Mouse (Mus musculus): ENCODE data around the gene Shld1. TPM values are rescaled to one million over a fixed set of nuclear protein-coding genes. Genes with fewer than 3 reads are reported as not detected.

The Shld1 gene
- total RNA-seq, 4 experiments from 2014 or later = 8.9 to 12.7 (median 10.9) TPM

DNA sequence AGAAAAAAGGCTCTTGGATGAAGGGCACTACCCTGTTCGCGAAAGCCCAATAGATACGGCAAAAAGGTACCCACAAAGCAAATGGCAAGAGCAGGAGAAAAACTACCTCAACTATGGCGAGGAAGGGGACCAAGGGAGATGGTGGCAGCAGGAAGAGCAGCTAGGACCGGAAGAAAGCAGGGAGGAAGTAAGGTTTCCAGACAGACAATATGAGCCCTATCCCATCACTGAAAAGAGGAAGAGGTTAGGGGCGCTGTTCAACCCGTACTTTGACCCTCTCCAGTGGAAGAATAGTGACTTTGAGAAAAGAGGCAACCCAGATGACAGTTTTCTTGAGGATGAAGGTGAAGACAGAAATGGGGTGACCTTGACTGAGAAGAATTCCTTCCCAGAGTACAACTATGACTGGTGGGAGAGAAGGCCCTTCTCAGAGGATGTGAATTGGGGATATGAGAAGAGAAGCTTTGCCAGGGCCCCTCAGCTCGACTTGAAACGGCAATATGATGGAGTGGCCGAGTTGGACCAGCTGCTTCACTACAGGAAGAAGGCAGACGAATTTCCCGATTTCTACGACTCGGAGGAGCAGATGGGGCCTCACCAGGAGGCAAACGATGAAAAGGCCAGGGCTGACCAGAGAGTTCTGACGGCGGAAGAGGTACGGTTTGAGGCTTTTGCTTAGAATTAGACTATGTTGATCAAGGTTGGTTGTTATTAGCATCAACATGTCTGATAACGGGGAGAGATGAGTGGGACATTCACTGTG, 106.9 kb downstream of the Shld1 start:
- no peak for DNase-seq (ENCODE audit: low spot score in 2 of 2)

DNA sequence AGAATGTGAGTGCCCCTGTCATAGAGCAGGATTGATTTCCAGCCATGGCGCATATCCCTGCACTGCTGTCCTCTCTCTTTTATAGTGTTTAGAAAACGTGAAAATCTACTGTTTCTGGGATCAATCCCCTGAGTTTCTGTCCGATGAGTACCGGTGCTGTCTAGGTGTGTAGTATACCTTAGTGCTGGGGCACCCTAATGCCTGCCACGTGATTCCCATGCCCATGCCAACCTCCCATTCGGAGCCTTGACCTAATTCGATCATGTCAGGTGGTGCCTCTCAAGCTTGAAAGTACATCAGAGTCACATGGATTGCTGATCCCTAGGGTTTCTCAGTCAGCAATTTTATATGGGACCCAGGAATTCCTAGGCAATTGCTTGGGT, 107.5 kb downstream of the Shld1 start:
- DNase-seq (ENCODE audit: low spot score in 2 of 2) = no peak

Other genes starting within 250 kb of the Shld1 start
- 10 to 100 TPM; 80.3 to 98.3 (median 82.8) TPM for gene Gpcpd1, start 99.2 kb upstream of the Shld1 start, total RNA-seq (2022)
- gene Chgb, start 94.3 kb downstream of the Shld1 start, total RNA-seq (2022) = 100 to 1,000 TPM; 213 to 265 (median 237) TPM
- 10 to 100 TPM; 22.2 to 29.8 (median 26.0) TPM for gene Trmt6, start 129.1 kb downstream of the Shld1 start, total RNA-seq (2022)
- 1 to 10 TPM; 4.5 to 5.8 (median 4.6) TPM for gene Mcm8, start 129.2 kb downstream of the Shld1 start, total RNA-seq (2022)
- gene Crls1, start 159.7 kb downstream of the Shld1 start, total RNA-seq (2022) = 10 to 100 TPM; 28.5 to 31.1 (median 29.3) TPM
- under 1 TPM; 0.11 to 0.65 (median 0.34) TPM for gene Lrrn4, start 194.0 kb downstream of the Shld1 start, total RNA-seq (2022)